Mouse (Mus musculus) lung, postnatal 10 days (tissue): ENCODE data around the gene Tbc1d10a.
"Not testable (repeated sequence)": the region's sequence is repeated elsewhere in the genome, so short reads cannot be mapped to it uniquely, and the experiment has no call there.

Source experiments
- DNase-seq: peaks from one replicate; pipeline ENCODE4 v3.0.0; 2021

Gene Tbc1d10a

GRCm38 (mm10) chr11:4184251-4184952 lies 2.2 kb upstream of the Tbc1d10a start:
- no peak for DNase-seq

DNA sequence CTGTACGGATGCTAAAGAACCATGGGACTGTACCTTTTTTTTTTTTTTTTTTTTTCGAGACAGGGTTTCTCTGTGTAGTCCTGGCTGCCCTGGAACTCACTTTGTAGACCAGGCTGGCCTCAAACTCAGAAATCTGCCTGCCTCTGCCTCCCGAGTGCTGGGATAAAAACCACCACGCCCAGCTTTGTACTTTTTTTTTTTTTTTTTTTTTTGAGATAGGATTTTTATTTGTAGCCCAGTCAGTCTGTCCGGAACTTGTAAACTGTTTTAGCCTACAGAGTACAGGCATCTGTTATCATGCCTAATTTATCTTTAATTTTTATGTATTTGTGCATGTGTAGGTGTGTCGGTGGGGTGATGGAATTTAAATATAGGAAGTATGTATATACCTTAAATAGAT lies 1.1 kb upstream of the Tbc1d10a start:
- DNase-seq, result not testable (repeated sequence)

DNA sequence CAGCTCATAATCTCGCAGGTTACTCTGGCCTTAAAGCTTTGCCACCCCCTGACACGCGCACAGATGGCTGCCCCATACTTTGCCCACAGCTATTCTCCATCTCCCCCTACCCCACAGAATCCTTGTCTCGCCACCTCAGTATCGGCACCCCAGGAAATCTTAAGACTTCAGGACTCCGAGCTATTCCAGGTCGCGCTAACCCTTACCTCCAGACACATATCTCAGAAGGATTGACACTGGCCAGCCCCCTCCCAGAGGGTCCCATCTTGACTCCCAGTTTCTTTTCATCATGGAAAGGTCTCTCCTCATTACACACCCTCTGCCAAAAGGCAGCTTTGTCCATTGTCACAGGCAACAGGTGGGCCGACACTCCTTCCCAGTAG lies 720 bp downstream of the Tbc1d10a start:
- no peak for DNase-seq

GRCm38 (mm10) chr11:4189182-4189581 lies 2.6 kb downstream of the Tbc1d10a start:
- no peak for DNase-seq

- DNase-seq, result no peak
Observed at GRCm38 (mm10) chr11:4190677-4191076, 4.1 kb downstream of the Tbc1d10a start.

- DNase-seq, result no peak
Observed at GRCm38 (mm10) chr11:4192757-4193156, 6.2 kb downstream of the Tbc1d10a start.

GRCm38 (mm10) chr11:4193420-4193819 lies 6.8 kb downstream of the Tbc1d10a start:
- no peak for DNase-seq

DNA sequence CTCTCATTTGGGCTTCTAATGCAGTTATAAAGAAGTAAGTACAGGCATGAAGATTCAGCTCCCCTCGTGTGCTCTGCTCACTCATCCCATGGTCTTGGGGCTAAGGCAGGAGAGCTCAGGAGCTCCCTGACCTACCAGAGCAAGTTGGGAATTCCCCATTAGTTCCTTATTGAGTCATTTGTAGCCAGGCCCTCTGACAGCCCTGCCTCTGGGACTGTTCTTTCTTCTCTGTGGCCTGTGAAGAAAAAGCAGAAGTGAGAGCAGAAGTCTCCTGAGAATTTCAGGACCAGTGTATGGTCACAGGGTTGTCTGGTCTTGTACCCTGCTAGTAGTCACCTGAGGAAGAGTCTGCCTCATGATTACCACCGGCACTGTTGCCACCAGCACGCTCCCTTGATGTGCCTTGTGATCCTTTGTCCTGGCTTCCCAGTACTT lies 9.0 kb downstream of the Tbc1d10a start:
- no peak for DNase-seq

- DNase-seq, result peak; percentile 49
Observed at GRCm38 (mm10) chr11:4196636-4197035, 10.0 kb downstream of the Tbc1d10a start.

- DNase-seq, result no peak
Observed at GRCm38 (mm10) chr11:4197691-4198090, 11.1 kb downstream of the Tbc1d10a start.

GRCm38 (mm10) chr11:4201981-4202700 lies 15.6 kb downstream of the Tbc1d10a start:
- peak; percentile 54 for DNase-seq

DNA sequence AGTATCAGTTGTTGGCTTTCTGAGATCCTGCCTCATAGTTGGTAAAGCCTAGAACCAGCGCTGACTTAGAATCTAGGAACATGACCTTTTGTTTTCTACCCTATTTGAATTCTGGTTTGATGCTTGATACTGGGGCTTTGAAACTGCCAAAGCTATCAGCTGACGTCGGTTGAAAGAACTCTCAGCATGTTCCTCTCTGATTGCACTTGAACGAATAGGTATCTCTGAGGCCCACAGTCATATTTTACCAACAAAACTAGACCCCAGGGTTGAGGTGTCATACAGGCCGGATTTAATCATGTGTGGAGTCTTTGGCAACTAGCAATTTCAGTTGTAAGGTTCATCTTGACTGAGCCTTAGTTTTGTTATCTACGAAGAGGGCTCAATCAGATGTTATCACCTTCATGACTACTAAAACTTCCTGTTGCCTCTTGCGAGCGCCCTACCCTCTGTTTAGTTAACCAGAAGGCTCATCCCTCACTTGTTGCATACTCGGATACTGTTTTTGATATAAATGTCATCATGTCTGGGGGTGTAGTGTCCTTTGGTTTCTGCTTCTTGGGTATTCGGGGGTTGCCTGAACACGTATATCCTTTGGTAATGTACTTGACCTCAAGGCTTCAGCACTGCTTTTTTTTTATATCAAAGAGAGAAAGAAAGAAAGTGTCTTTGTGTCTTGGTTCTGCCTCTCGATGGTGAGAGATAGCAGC lies 16.6 kb downstream of the Tbc1d10a start:
- no peak for DNase-seq

DNA sequence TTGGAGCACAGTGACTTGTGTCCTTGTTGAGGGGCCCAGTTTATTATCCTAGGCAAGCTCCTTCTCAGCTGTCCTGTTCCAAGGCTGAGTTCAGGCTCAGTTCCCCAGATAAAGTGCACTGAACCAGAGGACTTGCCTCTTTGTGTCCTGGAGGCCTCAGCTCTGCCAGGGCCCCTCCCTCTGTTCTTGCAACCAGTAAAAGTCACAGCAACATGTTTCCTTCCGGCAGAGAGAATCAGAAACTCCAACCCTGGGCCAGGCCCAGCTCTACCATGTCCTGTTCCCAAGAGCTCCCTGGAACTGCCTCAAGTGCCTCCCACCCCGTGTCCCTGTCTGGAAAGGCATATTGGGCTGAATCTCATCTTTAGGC lies 17.1 kb downstream of the Tbc1d10a start:
- peak; percentile 86 for DNase-seq

GRCm38 (mm10) chr11:4205097-4205655 lies 18.6 kb downstream of the Tbc1d10a start:
- peak; percentile 65 for DNase-seq

DNA sequence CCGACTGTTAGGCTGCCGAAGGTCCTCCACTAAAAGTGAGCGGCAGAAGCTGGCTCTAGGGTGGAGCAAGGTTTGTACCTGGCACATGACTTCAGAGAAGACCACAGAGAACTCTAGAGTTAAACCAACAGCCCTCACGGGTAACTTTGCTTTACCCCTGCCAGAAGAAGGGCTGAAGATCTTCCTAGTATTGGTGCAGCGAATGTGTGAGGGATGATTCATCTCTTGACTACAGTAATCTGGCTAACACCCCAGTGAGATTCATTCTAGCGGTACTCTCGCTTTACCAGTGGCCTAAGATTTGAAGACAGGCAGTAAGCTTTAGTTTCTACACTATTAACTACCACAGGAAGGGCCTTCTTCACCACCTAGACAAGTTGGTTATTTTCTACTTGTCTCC lies 19.4 kb downstream of the Tbc1d10a start:
- no peak for DNase-seq

DNA sequence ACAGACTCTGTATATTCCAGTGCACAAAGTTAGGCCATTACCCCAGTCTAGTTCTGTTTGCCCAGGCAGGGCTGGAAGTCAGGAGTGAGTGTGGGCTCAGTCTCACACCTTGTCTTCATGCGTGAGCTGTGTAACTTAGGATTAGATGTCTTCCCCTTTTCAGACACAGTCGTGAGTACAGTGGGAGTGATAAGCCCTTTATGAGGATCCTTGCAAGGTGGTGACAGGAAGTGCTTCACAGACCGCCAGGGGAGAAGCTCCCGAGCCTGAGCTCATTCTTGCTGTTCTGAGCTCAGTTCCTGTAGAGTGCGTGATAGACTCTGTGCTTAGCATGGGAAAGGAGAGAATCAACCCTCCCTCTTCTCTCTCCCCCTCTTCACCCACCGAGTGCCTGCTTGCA lies 20.0 kb downstream of the Tbc1d10a start:
- DNase-seq, result no peak

- no peak for DNase-seq
Observed at GRCm38 (mm10) chr11:4207655-4208054, 21.1 kb downstream of the Tbc1d10a start.

DNA sequence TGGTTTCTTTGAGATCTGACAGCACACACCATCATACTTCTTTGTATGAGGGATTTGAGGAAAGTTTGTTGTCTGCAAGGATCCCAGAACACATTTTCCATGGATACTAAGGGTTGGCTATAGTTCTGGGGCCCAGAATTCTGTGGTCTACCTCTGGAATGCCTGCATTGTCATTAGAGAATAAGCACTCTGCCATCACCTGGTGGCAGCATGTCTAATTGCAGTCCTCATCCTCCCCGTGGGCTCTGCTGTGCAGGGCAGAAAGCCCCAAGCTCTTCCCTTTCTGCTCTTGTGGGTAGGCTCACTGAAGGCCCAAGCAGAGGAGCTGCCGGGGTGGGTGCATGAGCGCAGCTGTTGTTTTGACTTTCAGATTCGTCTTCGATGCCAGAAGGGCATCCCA lies 23.0 kb downstream of the Tbc1d10a start:
- DNase-seq, result no peak

GRCm38 (mm10) chr11:4210786-4211185 lies 24.2 kb downstream of the Tbc1d10a start:
- no peak for DNase-seq

DNA sequence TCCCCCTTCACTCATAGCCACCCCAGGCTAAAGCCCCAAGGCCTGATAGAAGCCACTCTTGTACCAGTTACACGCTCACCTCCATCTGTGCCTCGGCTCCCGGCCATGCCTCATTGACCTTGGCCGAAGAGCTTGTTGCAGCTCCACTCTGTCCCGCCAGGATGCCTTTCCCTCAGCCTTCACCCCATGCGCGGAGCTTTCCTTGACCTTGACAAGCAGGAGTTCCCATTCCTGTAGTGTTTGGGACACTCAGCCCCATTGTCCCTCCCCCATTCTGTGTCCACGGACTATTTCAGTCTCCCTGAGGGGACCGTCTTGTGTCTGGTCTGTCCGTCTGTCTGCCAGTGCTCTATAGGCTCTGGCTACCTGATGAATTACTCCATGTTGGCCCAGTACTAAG lies 26.5 kb downstream of the Tbc1d10a start:
- DNase-seq, result no peak

- DNase-seq, result no peak
Observed at GRCm38 (mm10) chr11:4214572-4214971, 28.0 kb downstream of the Tbc1d10a start.

DNA sequence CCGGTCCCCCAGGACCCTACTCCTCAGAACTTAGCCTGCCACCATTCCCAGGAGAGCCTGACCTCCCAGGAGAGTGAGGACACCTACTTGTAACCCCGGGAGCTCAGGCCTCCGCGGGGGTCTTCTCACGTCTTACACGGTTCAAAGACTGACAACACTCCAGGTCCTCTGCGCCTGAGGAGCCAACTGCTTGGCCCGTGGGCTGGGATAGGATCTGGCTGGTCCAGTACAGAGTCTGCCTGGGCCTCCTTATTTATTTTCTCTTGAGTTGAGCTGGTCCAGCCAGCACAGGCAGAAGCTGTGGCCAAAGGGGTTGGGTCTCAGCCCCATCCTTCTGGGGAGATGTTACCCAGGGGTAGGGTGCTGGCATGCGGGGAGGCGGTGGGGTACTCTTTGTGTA lies 28.5 kb downstream of the Tbc1d10a start:
- no peak for DNase-seq

DNA sequence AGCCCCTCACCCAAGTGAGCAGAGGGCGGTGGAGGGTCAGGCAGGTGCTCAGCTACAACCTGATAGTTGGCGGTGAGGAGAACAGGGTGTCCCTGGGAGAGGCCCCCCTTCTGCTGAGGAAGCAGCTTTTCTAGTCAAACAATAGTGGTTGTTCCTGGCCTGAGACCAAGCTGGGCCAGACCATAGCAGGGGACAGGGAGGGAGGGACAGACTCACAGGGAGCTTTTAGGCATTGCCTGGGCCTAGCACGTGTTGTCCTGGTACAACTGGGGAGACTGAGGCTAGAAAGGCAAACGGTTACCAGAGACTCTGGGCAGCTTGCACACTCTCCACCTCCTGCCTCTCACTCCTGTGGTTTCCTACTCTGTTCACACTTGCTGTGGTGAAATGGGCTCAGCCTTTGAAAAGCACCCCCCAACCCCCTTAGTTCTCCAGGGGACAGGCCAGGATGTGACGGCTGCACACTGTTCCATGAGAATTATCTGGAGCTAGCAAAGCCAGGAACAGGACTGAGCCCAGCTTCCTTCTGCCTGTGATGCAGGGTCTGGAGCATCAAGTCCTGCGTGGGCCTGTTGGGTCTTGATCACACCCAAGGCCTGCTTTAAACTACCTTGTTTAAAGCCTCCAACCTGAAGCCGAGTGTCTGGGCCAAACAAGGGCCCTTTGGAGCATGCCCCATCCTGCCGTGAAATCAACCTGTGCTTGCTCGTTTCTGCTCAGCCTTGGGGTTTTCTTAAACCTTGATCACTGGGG lies 29.8 kb downstream of the Tbc1d10a start:
- peak; percentile 85 for DNase-seq
